Mouse (Mus musculus) G1E (cell line): ENCODE measurements around the gene Fam8a1.

Source experiments
- CTCF ChIP-seq: IDR thresholded peaks from 2 replicates; pipeline ENCODE4 v1.5.1; 2012; ENCODE audit warnings: low read depth, low read length, inconsistent platforms, mixed read lengths
- GATA1 ChIP-seq: IDR thresholded peaks from 2 replicates; pipeline ENCODE4 v1.6.1; 2012; ENCODE audit warnings: borderline replicate concordance, low read length, inconsistent platforms, mixed read lengths
- POLR2AphosphoS5 ChIP-seq: IDR thresholded peaks from 2 replicates; pipeline ENCODE4 v1.6.1; 2012; ENCODE audit warnings: low read depth, low read length, inconsistent platforms; ENCODE audit not compliant: insufficient replicate concordance
- TAL1 ChIP-seq: conservative IDR thresholded peaks from 2 replicates; pipeline ENCODE4 v1.6.1; 2012; ENCODE audit warnings: low read depth, low read length, inconsistent platforms, mixed read lengths

- TF ChIP-seq CTCF (no peak), POLR2AphosphoS5 (no peak), TAL1 (no peak), GATA1 (no peak)
Measured at GRCm38 (mm10) chr13:46659211-46659610, 10.1 kb upstream of the Fam8a1 start.
